Mouse (Mus musculus): ENCODE measurements around the gene Gfy. TPM values are rescaled to one million over a fixed set of nuclear protein-coding genes. Genes with fewer than 3 reads are reported as not detected.

Gene Gfy
- polyA plus RNA-seq (2015; fragmentation: Nextera tagmentation; extraction: Ambion mirVana), result not detected in 2 replicates

DNA sequence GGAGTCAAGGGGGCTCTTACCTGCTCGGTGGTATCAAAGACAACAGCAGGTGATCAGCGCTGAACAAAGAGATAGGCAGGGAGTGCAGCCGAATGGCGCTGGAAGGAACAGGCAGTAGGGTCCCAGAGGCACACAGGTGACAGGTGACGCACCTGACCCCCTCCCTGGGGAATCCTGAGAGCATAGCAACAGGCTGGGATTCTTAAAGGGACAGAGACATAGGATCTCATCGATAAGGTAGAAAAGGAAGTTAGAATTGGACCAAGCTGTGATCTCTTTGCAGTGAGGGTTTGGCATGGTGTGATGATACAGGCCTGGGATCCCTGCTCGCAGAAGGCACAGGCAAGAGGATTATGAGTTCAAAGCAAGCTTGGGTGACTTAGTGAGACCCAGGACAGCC is at the start of gene Gfy:
Gfy (minus strand) TSS at position 101 of the 400 bp plus-strand sequence.
- peaks cover 99% of the 10 kb centered on the region for H3K27me3 ChIP-seq (ENCODE audit: control insufficient read depth, insufficient read depth, low read depth, low read length)
- H3K4me1 ChIP-seq (ENCODE audit: control insufficient read depth, low read depth, low read length), result peaks cover 10% of the 10 kb centered on the region
- WGBS (ENCODE audit: insufficient replicate concordance), result 25% methylated on average over 7 of the region's 7 CpGs
- no peaks in the 10 kb centered on the region for H3K9me3 ChIP-seq (replicated peaks; ENCODE audit: control insufficient read depth, low read length)
- no peak within 1 kb of the TSS for H3K27ac ChIP-seq (ENCODE audit: low read length)
- no peak within 1 kb of the TSS for H3K4me3 ChIP-seq (ENCODE audit: low read depth, low read length)
- no peak within 1 kb of the TSS for H3K9ac ChIP-seq (ENCODE audit: low read depth, low read length)
- no peaks in the 10 kb centered on the region for H3K36me3 ChIP-seq (ENCODE audit: control insufficient read depth, insufficient read depth)
- no peak within 1 kb of the TSS for H3K4me2 ChIP-seq (ENCODE audit: low read depth, low read length)
- ATAC-seq (ENCODE audit: low read depth), result no peak

DNA sequence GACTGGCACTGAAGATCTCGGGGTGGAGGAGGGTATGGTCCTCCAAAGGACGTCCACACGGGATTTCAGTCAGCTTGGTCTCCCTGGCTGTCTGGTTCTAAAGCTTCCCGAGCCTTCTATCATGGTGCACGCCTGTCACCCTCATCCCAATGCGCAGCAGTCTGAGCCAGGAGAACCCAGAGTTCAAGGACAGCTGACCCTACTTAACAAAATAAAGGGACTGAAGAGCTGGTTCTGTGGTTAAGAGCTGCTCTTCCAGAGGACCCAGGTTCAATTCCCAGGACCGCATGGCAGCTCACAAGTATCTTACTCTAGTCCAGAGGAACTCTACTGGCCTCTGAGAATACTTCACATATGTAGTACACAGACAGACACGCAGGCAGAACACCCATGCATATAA is 49.7 kb upstream of the Gfy start:
- peaks cover 3% of the 10 kb centered on the region for H3K4me1 ChIP-seq (ENCODE audit: control insufficient read depth, low read depth, low read length)
- WGBS (ENCODE audit: insufficient replicate concordance), result 68% methylated on average over 8 of the region's 8 CpGs
- H3K36me3 ChIP-seq (ENCODE audit: control insufficient read depth, insufficient read depth), result no peaks in the 10 kb centered on the region
- no peak overlapping the region for H3K27ac ChIP-seq (ENCODE audit: low read length)
- H3K4me2 ChIP-seq (ENCODE audit: low read depth, low read length), result no peak overlapping the region
- no peak overlapping the region for H3K9ac ChIP-seq (ENCODE audit: low read depth, low read length)
- H3K9me3 ChIP-seq (replicated peaks; ENCODE audit: control insufficient read depth, low read length), result no peaks in the 10 kb centered on the region
- no peak overlapping the region for H3K4me3 ChIP-seq (ENCODE audit: low read depth, low read length)
- H3K27me3 ChIP-seq (ENCODE audit: control insufficient read depth, insufficient read depth, low read depth, low read length), result no peaks in the 10 kb centered on the region
- no peak for ATAC-seq (ENCODE audit: low read depth)

DNA sequence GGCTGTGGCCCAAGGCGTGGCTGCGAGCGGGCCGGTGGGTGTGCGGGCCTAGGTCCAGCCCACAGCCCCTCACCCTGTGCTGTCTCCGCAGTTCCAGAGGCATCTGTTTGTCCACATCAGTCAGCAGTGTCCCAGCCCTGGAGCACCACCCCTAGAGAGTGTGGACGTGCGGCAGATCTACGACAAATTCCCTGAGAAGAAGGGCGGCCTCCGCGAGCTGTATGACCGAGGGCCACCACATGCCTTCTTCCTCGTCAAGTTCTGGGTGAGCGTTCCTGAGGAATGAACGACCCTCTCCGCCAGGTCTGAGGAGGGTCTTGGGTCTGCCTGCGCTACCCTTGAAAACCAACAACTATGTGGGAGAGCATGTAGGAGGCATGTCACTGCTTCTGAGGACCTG is 49.2 kb upstream of the Gfy start:
- Histone ChIP-seq H3K27me3 (ENCODE audit: control insufficient read depth, insufficient read depth, low read depth, low read length) (no peaks in the 10 kb centered on the region), H3K27ac (ENCODE audit: low read length) (no peak overlapping the region), H3K4me2 (ENCODE audit: low read depth, low read length) (no peak overlapping the region), H3K36me3 (ENCODE audit: control insufficient read depth, insufficient read depth) (0 out of 2 replicates have a peak, but pooled peaks cover 2% of the 10 kb centered on the region), H3K4me3 (ENCODE audit: low read depth, low read length) (no peak overlapping the region), H3K9me3 (replicated peaks; ENCODE audit: control insufficient read depth, low read length) (no peaks in the 10 kb centered on the region), H3K4me1 (ENCODE audit: control insufficient read depth, low read depth, low read length) (peaks cover 2% of the 10 kb centered on the region; the same call in 1 of the 2 replicates), H3K9ac (ENCODE audit: low read depth, low read length) (no peak overlapping the region)
- WGBS (ENCODE audit: insufficient replicate concordance), result 82% methylated on average over 18 of the region's 18 CpGs
- no peak for ATAC-seq (ENCODE audit: low read depth)

DNA sequence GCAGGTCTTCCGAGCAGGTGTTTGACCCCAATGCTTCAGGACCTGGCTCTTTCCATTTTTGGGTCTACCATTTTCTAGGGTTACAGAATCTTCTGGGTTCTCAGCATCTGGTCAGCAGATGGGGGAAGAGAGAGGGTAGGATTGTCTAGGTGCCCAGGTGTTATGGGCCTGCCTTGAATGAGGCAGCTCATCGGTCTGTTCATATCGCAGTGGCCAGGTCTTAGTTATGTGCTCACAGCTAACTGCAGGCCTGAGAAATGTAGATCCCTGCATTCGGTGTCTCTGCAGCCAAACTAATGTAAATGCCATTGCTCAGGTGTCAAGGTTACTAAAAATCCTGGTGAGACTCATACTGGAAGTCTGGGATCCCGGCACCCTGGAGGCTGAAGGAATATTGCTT is 47.1 kb upstream of the Gfy start:
- H3K4me1 ChIP-seq (ENCODE audit: control insufficient read depth, low read depth, low read length), result no peaks in the 10 kb centered on the region
- no peak for ATAC-seq (ENCODE audit: low read depth)
- H3K9me3 ChIP-seq (replicated peaks; ENCODE audit: control insufficient read depth, low read length), result no peaks in the 10 kb centered on the region
- no peak overlapping the region for H3K4me2 ChIP-seq (ENCODE audit: low read depth, low read length)
- H3K27ac ChIP-seq (ENCODE audit: low read length), result no peak overlapping the region
- no peak overlapping the region for H3K4me3 ChIP-seq (ENCODE audit: low read depth, low read length)
- no peaks in the 10 kb centered on the region for H3K27me3 ChIP-seq (ENCODE audit: control insufficient read depth, insufficient read depth, low read depth, low read length)
- H3K36me3 ChIP-seq (ENCODE audit: control insufficient read depth, insufficient read depth), result 0 out of 2 replicates have a peak, but pooled peaks cover 2% of the 10 kb centered on the region
- no peak overlapping the region for H3K9ac ChIP-seq (ENCODE audit: low read depth, low read length)
- 81% methylated on average over 5 of the region's 5 CpGs for WGBS (ENCODE audit: insufficient replicate concordance)

DNA sequence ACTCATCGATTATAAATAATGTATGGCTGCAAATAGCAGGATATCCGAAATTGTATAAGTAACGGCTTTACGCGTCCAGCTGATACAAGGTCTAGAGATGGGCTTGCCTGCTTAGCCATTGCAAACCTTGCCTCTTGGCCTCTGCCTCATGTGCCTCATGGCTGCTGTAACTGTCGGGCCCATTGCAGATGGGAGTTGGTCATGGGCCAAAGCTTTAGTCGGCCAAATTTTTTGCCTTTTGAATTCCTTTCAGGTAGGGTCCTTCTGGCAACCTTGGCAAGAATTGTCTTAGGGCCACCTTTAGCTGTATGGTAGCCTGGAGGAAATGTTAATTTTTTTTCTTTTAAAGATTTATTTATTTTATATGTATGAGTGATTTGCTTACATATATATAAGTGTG is 45.5 kb upstream of the Gfy start:
- WGBS (ENCODE audit: insufficient replicate concordance), result 74% methylated on average over 7 of the region's 7 CpGs
- Histone ChIP-seq H3K27me3 (ENCODE audit: control insufficient read depth, insufficient read depth, low read depth, low read length) (no peaks in the 10 kb centered on the region), H3K9me3 (replicated peaks; ENCODE audit: control insufficient read depth, low read length) (no peaks in the 10 kb centered on the region), H3K36me3 (ENCODE audit: control insufficient read depth, insufficient read depth) (0 out of 2 replicates have a peak, but pooled peaks cover 2% of the 10 kb centered on the region), H3K4me2 (ENCODE audit: low read depth, low read length) (no peak overlapping the region), H3K9ac (ENCODE audit: low read depth, low read length) (no peak overlapping the region), H3K4me3 (ENCODE audit: low read depth, low read length) (no peak overlapping the region), H3K27ac (ENCODE audit: low read length) (no peak overlapping the region), H3K4me1 (ENCODE audit: control insufficient read depth, low read depth, low read length) (no peaks in the 10 kb centered on the region)
- no peak for ATAC-seq (ENCODE audit: low read depth)

DNA sequence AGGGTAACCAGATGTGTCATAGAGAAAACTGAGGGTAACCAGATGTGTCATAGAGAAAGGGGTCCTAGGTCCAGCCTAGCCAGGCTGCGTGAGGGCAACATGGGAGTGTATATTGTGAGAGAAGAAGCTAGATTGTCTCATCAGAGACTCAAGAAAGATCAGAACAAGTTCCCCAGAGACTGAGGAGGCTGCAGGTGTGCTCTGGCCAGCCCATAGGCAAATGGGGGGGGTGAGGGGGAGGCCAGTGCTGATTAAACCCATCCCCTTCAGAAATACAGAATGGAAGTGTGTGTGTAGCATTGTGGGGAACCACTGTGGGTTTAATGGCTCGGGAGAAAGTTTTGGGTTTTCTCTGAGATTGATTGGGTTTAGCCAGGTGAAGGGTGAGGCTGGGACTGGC is 42.3 kb upstream of the Gfy start:
- no peak for ATAC-seq (ENCODE audit: low read depth)
- 0 out of 2 replicates have a peak, but pooled peaks cover 2% of the 10 kb centered on the region for H3K36me3 ChIP-seq (ENCODE audit: control insufficient read depth, insufficient read depth)
- no peaks in the 10 kb centered on the region; the same call in 1 of the 2 replicates for H3K4me1 ChIP-seq (ENCODE audit: control insufficient read depth, low read depth, low read length)
- no peak overlapping the region for H3K4me3 ChIP-seq (ENCODE audit: low read depth, low read length)
- no peak overlapping the region for H3K4me2 ChIP-seq (ENCODE audit: low read depth, low read length)
- H3K27me3 ChIP-seq (ENCODE audit: control insufficient read depth, insufficient read depth, low read depth, low read length), result no peaks in the 10 kb centered on the region; the same call in 1 of the 2 replicates
- H3K9ac ChIP-seq (ENCODE audit: low read depth, low read length), result no peak overlapping the region
- H3K27ac ChIP-seq (ENCODE audit: low read length), result no peak overlapping the region
- no peaks in the 10 kb centered on the region for H3K9me3 ChIP-seq (replicated peaks; ENCODE audit: control insufficient read depth, low read length)
- 37% methylated on average over 2 of the region's 2 CpGs for WGBS (ENCODE audit: insufficient replicate concordance)

DNA sequence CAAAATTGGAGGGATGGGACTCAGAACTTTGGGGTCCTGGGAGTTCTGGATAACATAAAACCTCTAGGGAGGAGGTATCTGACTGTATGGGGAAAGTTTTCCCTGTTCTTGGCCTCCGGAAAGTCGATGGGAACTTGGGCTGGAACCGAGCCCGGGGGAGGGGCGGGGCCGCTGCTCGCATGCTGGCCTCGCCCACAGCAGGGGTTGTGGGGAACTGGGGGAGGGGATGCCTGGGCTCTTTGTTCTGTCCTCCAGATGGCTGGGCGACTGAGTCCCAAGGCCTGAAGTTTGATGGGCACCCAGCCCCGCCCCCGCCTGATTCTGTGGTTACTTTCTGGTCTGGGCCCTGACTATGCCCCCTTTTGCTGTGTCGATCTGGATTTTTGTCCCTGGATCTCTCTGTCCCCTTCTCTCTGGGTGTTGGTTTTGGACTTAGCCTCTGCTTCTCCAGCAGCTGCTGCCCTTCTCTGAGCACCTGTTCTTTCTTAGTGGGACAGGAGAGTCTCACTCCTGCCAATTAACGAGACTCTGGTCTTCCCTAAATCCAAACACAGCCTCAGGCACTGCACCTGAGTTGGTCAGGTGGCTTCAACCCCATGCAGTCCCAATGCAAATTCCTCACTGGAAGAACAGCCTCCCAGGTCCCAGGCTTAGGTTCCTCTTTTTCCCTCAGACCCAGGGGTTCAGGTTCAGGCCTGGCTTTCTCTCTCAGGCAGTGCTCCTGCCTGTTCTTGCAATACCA is 37.2 kb upstream of the Gfy start:
- H3K9ac ChIP-seq (ENCODE audit: low read depth, low read length), result peak overlapping the region; percentile 51; the same call in 1 of the 2 replicates
- 0 out of 2 replicates have a peak, but pooled peaks have one; percentile 17 for ATAC-seq (ENCODE audit: low read depth)
- WGBS (ENCODE audit: insufficient replicate concordance), result 5% methylated on average over 13 of the region's 13 CpGs
- H3K9me3 ChIP-seq (replicated peaks; ENCODE audit: control insufficient read depth, low read length), result no peaks in the 10 kb centered on the region
- no peaks in the 10 kb centered on the region for H3K36me3 ChIP-seq (ENCODE audit: control insufficient read depth, insufficient read depth)
- peak overlapping the region; percentile 65 for H3K4me2 ChIP-seq (ENCODE audit: low read depth, low read length)
- peak overlapping the region; percentile 55 for H3K4me3 ChIP-seq (ENCODE audit: low read depth, low read length)
- H3K4me1 ChIP-seq (ENCODE audit: control insufficient read depth, low read depth, low read length), result peaks cover 12% of the 10 kb centered on the region
- peaks cover 16% of the 10 kb centered on the region for H3K27me3 ChIP-seq (ENCODE audit: control insufficient read depth, insufficient read depth, low read depth, low read length)
- H3K27ac ChIP-seq (ENCODE audit: low read length), result no peak overlapping the region

DNA sequence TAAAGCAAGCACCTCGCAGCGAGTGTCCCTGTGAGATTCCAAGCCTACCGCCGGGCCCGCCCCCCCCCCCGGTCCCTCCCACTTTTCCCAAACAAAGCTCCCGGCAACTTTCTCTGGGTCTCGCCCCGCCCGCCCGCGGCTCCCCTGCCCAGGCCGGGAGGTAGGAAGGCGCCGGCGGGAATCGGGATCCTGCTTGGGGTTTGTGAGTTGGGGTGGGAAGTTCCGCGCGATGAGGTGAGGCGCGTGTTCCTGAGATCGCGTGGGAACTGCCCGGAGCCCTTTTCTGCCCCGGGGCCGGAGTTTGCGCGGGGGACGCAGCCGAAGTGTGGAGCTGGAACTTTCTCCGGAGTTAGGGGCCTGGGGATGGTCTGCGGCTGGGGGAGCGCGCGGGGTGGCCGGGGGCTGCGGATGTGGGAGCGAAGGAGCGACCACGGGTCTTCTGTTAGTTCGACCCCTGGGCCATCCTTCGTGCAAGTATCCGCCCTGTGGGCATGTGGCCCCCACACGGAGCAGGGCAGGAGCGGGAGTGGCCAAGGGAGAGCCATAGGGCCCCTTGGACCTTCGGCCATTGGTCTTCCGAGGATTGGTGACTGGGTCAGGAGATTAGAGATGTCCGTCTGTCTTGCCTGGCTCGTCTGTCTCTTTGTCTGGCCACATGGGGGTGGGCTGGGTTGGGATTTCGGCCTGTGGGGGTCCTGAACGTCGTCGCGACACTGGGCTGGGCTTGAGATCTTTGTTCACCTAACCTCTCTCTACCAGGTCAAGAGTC is 36.5 kb upstream of the Gfy start, which contains the start of gene Tead2:
Tead2 (plus strand) TSS at position 81 of the 769 bp plus-strand sequence.
- peak within 1 kb of the TSS; percentile 37; the same call in 1 of the 2 replicates for H3K27ac ChIP-seq (ENCODE audit: low read length)
- peaks cover 19% of the 10 kb centered on the region for H3K4me1 ChIP-seq (ENCODE audit: control insufficient read depth, low read depth, low read length)
- H3K27me3 ChIP-seq (ENCODE audit: control insufficient read depth, insufficient read depth, low read depth, low read length), result peaks cover 19% of the 10 kb centered on the region
- peak; percentile 23; the same call in 1 of the 2 replicates for ATAC-seq (ENCODE audit: low read depth)
- WGBS (ENCODE audit: insufficient replicate concordance), result 3% methylated on average over 55 of the region's 55 CpGs
- peak within 1 kb of the TSS; percentile 55 for H3K4me3 ChIP-seq (ENCODE audit: low read depth, low read length)
- no peaks in the 10 kb centered on the region for H3K9me3 ChIP-seq (replicated peaks; ENCODE audit: control insufficient read depth, low read length)
- H3K9ac ChIP-seq (ENCODE audit: low read depth, low read length), result peak within 1 kb of the TSS; percentile 51
- H3K4me2 ChIP-seq (ENCODE audit: low read depth, low read length), result peak within 1 kb of the TSS; percentile 65
- H3K36me3 ChIP-seq (ENCODE audit: control insufficient read depth, insufficient read depth), result no peaks in the 10 kb centered on the region

Data from liver, embryonic 16.5 days (tissue).